Mouse (Mus musculus): ENCODE data around the gene Gabarapl2.
A peak's percentile ranks its signal among the peaks of the same experiment; 100 is the strongest.

GRCm38 (mm10) chr8:111912860-111913432 is 27.6 kb upstream of the Gabarapl2 start:
- TF ChIP-seq CTCF (IDR thresholded peaks at IDR 0.05) (peak; percentile 47), EP300 (IDR thresholded peaks at IDR 0.05) (no peak)

Measured in lung, postnatal 0 days (tissue).